Mouse (Mus musculus) spleen, adult 2 months (tissue): Measurements from ENCODE around the gene Fam104a. TPM values are rescaled to one million over a fixed set of nuclear protein-coding genes. Genes with fewer than 3 reads are reported as not detected.

ENCODE experiments used
- DNase-seq, 2 experiments: peaks; one replicate each; pipeline versions ENCODE4 v3.0.0 to v3.0.0-alpha.2; 2012 to 2021; ENCODE audit warnings: low spot score in 2 of 2, low read depth in 1 of 2
- H3K27ac ChIP-seq: fragments of 200-500 bp; 2 replicates; pipeline ENCODE4 v1.5.1; 2012; ENCODE audit warnings: low read length, inconsistent platforms; ENCODE audit not compliant: insufficient read depth
- H3K27me3 ChIP-seq: fragments of 200-500 bp; 2 replicates; pipeline ENCODE4 v1.6.1; 2012; ENCODE audit warnings: mild to moderate bottlenecking, moderate library complexity, low read length, inconsistent platforms; ENCODE audit not compliant: control insufficient read depth, insufficient read depth
- H3K36me3 ChIP-seq: fragments of 200-500 bp; 2 replicates; pipeline ENCODE4 v1.6.1; 2012; ENCODE audit warnings: mild to moderate bottlenecking, low read length, inconsistent platforms; ENCODE audit not compliant: control insufficient read depth, insufficient read depth
- H3K4me1 ChIP-seq: fragments of 200-500 bp; 2 replicates; pipeline ENCODE4 v1.6.1; 2011; ENCODE audit warnings: inconsistent platforms; ENCODE audit not compliant: control insufficient read depth, insufficient read depth, insufficient read length
- H3K4me3 ChIP-seq: fragments of 200-500 bp; 2 replicates; pipeline ENCODE4 v1.5.1; 2011; ENCODE audit warnings: mild to moderate bottlenecking, inconsistent platforms; ENCODE audit not compliant: insufficient read depth, insufficient read length; ENCODE audit errors: extremely low read depth
- CTCF ChIP-seq: fragments of 200-500 bp; IDR thresholded peaks from 2 replicates; pipeline ENCODE4 v1.5.1; 2011; ENCODE audit warnings: mild to moderate bottlenecking, inconsistent platforms; ENCODE audit not compliant: insufficient read depth, insufficient read length, insufficient replicate concordance; ENCODE audit errors: extremely low read depth
- POLR2A ChIP-seq: fragments of 200-500 bp; IDR thresholded peaks from 2 replicates; pipeline ENCODE4 v1.6.1; 2011; ENCODE audit warnings: low read depth, low read length, inconsistent platforms
- WGBS: fragments of 180-500 bp; shearing (Covaris S2); methylation state at CpG from one replicate; pipeline ENCODE4 v1.1.7; 2018; 5-methylcytosine and 5-hydroxymethylcytosine counted together
- polyA plus RNA-seq: library from polyadenylated mRNA; depleted of rRNA; stranded (reverse); fragments of >200 nt; gene quantifications from 2 replicates; pipeline ENCODE4 v1.2.3, GENCODE M21; 2012

Fam104a gene
- polyA plus RNA-seq, 1 experiment = 20.1 TPM

- Histone ChIP-seq H3K36me3 (peaks cover 33% of the 10 kb centered on the region), H3K4me3 (no peak overlapping the region), H3K4me1 (peaks cover 7% of the 10 kb centered on the region; the same call in 1 of the 2 replicates), H3K27ac (no peak overlapping the region; the same call in 1 of the 2 replicates), H3K27me3 (no peaks in the 10 kb centered on the region)
- TF ChIP-seq CTCF = no peak
- no peak for TF ChIP-seq POLR2A
- no peak for DNase-seq
- 77% methylated on average over 22 of the region's 22 CpGs for WGBS
Observed at GRCm38 (mm10) chr11:113651206-113651906, 32.6 kb downstream of the Fam104a start.

GRCm38 (mm10) chr11:113649353-113650210, 34.4 kb downstream of the Fam104a start, which contains the start of gene Slc39a11:
Gene Slc39a11 (minus strand): TSS chr11:113650079.
- H3K4me1 ChIP-seq = peaks cover 7% of the 10 kb centered on the region; the same call in 1 of the 2 replicates
- no peaks in the 10 kb centered on the region for H3K27me3 ChIP-seq
- under 1% methylated on average over 88 of the region's 91 CpGs for WGBS
- H3K27ac ChIP-seq = peak within 1 kb of the TSS; percentile 88
- TF ChIP-seq CTCF (no peak), POLR2A (peak; percentile 59)
- H3K4me3 ChIP-seq = peak within 1 kb of the TSS; percentile 98
- peaks cover 25% of the 10 kb centered on the region for H3K36me3 ChIP-seq
- DNase-seq = peak; percentile 35 to 54

DNA sequence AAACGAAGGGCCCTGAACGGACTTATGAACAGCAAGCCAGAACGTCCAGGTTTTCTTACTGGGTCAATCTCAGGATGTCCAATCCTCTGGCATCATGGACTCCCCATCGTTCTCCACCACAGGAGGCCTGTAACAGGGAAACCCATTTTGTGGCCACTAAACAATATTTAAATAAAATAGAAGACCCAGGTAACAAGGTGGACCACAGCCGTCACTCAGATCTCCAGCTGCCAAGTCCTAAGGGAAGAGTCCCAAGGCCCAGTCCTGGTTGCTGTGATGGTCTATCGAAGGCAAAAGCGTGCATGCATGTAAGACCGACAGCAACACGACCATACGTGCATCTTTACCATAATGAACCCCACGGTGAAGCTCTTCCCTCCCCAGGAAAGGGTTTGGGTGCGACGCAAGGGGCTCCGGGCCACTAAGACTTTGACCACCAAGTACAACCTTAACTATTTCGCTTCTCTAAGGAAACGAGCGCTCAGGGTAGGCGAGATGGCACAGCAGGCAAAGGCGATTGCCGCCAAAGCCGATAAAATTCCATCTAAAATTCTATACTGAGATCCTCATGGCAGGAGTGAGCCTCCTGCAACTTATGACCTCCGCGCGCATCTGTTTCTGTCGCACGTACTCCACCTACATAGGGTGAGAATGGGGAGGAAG, 35.1 kb downstream of the Fam104a start, which contains the start of gene Cog1:
TSS of gene Cog1 (plus strand) at position 480 of the 663 bp plus-strand sequence.
- Histone ChIP-seq H3K27ac (peak within 1 kb of the TSS; percentile 88), H3K4me1 (peaks cover 7% of the 10 kb centered on the region; the same call in 1 of the 2 replicates), H3K27me3 (no peaks in the 10 kb centered on the region), H3K36me3 (peaks cover 19% of the 10 kb centered on the region), H3K4me3 (peak within 1 kb of the TSS; percentile 98)
- no peak for TF ChIP-seq CTCF
- no peak for TF ChIP-seq POLR2A
- no peak for DNase-seq
- 54% methylated on average over 26 of the region's 26 CpGs for WGBS

DNA sequence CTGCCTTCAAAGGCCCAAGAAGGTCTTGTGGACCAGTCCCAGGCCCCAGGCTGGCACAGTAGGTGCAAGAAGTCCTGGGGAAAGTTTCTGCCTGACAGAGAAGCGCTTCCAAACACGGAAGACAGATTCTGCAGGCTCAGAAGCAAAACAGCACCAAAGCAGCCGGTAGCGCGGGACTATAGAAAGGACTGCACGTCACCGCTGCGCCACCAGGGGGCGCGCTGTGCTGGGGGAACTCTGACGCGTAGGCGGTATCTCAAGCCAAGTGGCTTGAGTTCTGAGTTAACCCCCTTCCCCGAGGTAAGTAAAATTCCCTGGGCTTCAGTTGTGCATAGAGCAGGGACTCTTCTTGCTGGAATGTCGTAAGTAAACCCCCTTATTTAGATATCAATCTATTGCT, 35.8 kb downstream of the Fam104a start:
- Histone ChIP-seq H3K4me3 (no peak overlapping the region), H3K4me1 (peaks cover 7% of the 10 kb centered on the region; the same call in 1 of the 2 replicates), H3K27me3 (no peaks in the 10 kb centered on the region), H3K36me3 (peaks cover 14% of the 10 kb centered on the region), H3K27ac (no peak overlapping the region)
- WGBS = 3% methylated on average over 15 of the region's 15 CpGs
- peak; percentile 53 to 82 for DNase-seq
- peak; percentile 99 for TF ChIP-seq CTCF
- TF ChIP-seq POLR2A = no peak

DNA sequence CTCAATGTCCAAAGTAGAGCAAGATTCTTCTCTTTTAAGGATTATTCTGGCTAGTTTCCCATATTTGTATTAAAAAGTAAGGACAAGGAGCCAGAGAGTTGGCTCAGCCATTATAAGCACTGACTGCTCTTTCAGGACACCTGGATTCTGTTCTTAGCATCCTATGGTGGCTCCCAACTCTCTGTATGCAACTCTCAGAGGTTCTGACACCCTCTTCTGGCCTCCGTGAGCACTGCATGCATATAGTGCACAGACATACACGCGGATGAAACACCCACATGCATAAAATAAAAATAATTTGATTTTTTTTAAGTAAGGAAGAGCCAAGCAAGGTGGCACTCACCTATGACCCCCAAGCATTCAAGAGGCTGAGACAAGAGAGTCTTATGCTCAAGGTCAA, 38.8 kb downstream of the Fam104a start:
- DNase-seq = no peak
- Histone ChIP-seq H3K4me3 (no peak overlapping the region), H3K36me3 (no peaks in the 10 kb centered on the region), H3K4me1 (peaks cover 4% of the 10 kb centered on the region; the same call in 1 of the 2 replicates), H3K27me3 (no peaks in the 10 kb centered on the region), H3K27ac (no peak overlapping the region)
- TF ChIP-seq CTCF (no peak), POLR2A (no peak)
- WGBS = 95% methylated on average over 3 of the region's 3 CpGs

- no peak for DNase-seq
- Histone ChIP-seq H3K36me3 (no peaks in the 10 kb centered on the region), H3K4me3 (no peak overlapping the region), H3K27me3 (no peaks in the 10 kb centered on the region), H3K27ac (no peak overlapping the region), H3K4me1 (no peaks in the 10 kb centered on the region)
- TF ChIP-seq POLR2A (no peak), CTCF (no peak)
- WGBS = 74% methylated on average over 12 of the region's 12 CpGs
Observed at GRCm38 (mm10) chr11:113638680-113639079, 45.3 kb downstream of the Fam104a start.
